Mouse (Mus musculus) thymus, postnatal 0 days (tissue): ENCODE data around the gene Acot4. TPM values are rescaled to one million over a fixed set of nuclear protein-coding genes. Genes with fewer than 3 reads are reported as not detected.
A peak's percentile ranks its signal among the peaks of the same experiment; 100 is the strongest.
"Not testable (repeated sequence)": the region's sequence is repeated elsewhere in the genome, so short reads cannot be mapped to it uniquely, and the experiment has no call there.

ENCODE experiments used
- DNase-seq: peaks from one replicate; pipeline ENCODE4 v3.0.0-alpha.2; 2015; ENCODE audit warnings: low spot score
- polyA plus RNA-seq: library from polyadenylated mRNA; unstranded; fragments of >200 nt; fragmentation: Nextera tagmentation; extraction: Ambion mirVana; gene quantifications from 2 replicates; pipeline ENCODE4 v1.2.1, GENCODE M21; 2015

The Acot4 gene
- 0.14 and 0.36 TPM in 2 replicates for polyA plus RNA-seq

GRCm38 (mm10) chr12:84038241-84038640 is at the start of gene Acot4:
Gene Acot4, plus strand, starts transcription at chr12:84038379.
- not testable (repeated sequence) for DNase-seq

- no peak for DNase-seq
Observed at GRCm38 (mm10) chr12:83988483-83988882, 49.7 kb upstream of the Acot4 start.

- DNase-seq: no peak
Observed at GRCm38 (mm10) chr12:83989378-83989777, 48.8 kb upstream of the Acot4 start.

GRCm38 (mm10) chr12:83997221-83997620 is 41.0 kb upstream of the Acot4 start:
- no peak for DNase-seq

- DNase-seq: no peak
Observed at GRCm38 (mm10) chr12:83998341-83999107, 39.7 kb upstream of the Acot4 start.

- not testable (repeated sequence) for DNase-seq
Observed at GRCm38 (mm10) chr12:83999237-83999636, 38.9 kb upstream of the Acot4 start.

GRCm38 (mm10) chr12:84000418-84000817 is 37.8 kb upstream of the Acot4 start:
- no peak for DNase-seq

- DNase-seq: no peak
Observed at GRCm38 (mm10) chr12:84003866-84004265, 34.3 kb upstream of the Acot4 start.

GRCm38 (mm10) chr12:84008251-84008650 is 29.9 kb upstream of the Acot4 start:
- DNase-seq: no peak

- no peak for DNase-seq
Observed at GRCm38 (mm10) chr12:84008729-84009128, 29.4 kb upstream of the Acot4 start.

- peak; percentile 30 for DNase-seq
Observed at GRCm38 (mm10) chr12:84009171-84009965, 28.8 kb upstream of the Acot4 start, which contains the start of gene Acot1. Gene Acot1, plus strand, starts transcription at chr12:84009490.

- DNase-seq: no peak
Observed at GRCm38 (mm10) chr12:84010201-84010600, 28.0 kb upstream of the Acot4 start.

GRCm38 (mm10) chr12:84011251-84012040 is 26.7 kb upstream of the Acot4 start:
- DNase-seq: no peak

- no peak for DNase-seq
Observed at GRCm38 (mm10) chr12:84013130-84013529, 25.0 kb upstream of the Acot4 start.

- no peak for DNase-seq
Observed at GRCm38 (mm10) chr12:84013701-84014100, 24.5 kb upstream of the Acot4 start.

- DNase-seq: not testable (repeated sequence)
Observed at GRCm38 (mm10) chr12:84020528-84020927, 17.7 kb upstream of the Acot4 start.

- DNase-seq: not testable (repeated sequence)
Observed at GRCm38 (mm10) chr12:84022266-84022665, 15.9 kb upstream of the Acot4 start.

GRCm38 (mm10) chr12:84023052-84023745 is 15.0 kb upstream of the Acot4 start:
- DNase-seq: no peak

GRCm38 (mm10) chr12:84025888-84026287 is 12.3 kb upstream of the Acot4 start:
- DNase-seq: no peak

GRCm38 (mm10) chr12:84028328-84028727 is 9.9 kb upstream of the Acot4 start:
- DNase-seq: not testable (repeated sequence)

GRCm38 (mm10) chr12:84029043-84029442 is 9.1 kb upstream of the Acot4 start:
- DNase-seq: not testable (repeated sequence)
